Mouse (Mus musculus): ENCODE data around the gene Arnt2. TPM values are rescaled to one million over a fixed set of nuclear protein-coding genes. Genes with fewer than 3 reads are reported as not detected.

The Arnt2 gene
- polyA plus RNA-seq, 1 experiment from 2014 or later = 20.0 TPM

GRCm38 (mm10) chr7:84237655-84238054 lies 172.3 kb downstream of the Arnt2 start:
- Histone ChIP-seq H3K4me2 (no peak overlapping the region), H3K27me3 (no peaks in the 10 kb centered on the region), H3K27ac (peak overlapping the region; percentile 35; the same call in 1 of the 2 replicates), H3K4me3 (replicated peaks) (no peak overlapping the region), H3K36me3 (no peaks in the 10 kb centered on the region), H3K4me1 (replicated peaks) (peaks cover 7% of the 10 kb centered on the region; the same call in 1 of the 2 replicates), H3K9me3 (no peaks in the 10 kb centered on the region), H3K9ac (replicated peaks) (no peak overlapping the region)
- WGBS = 60% methylated on average over 4 of the region's 4 CpGs
- ATAC-seq (ENCODE audit: insufficient number of reproducible peaks, insufficient read depth, low FRiP score, low TSS enrichment, low read depth) = no peak; the same call in 1 of the 2 replicates

- Histone ChIP-seq H3K9ac (replicated peaks) (no peak overlapping the region), H3K4me3 (replicated peaks) (no peak overlapping the region)
- 41% methylated on average over 4 of the region's 4 CpGs for WGBS
These were observed 178.6 kb downstream of the Arnt2 start for GRCm38 (mm10) chr7:84231396-84231795.

GRCm38 (mm10) chr7:84227652-84228051 lies 182.3 kb downstream of the Arnt2 start:
- WGBS = 83% methylated on average over 1 of the region's 1 CpGs

More at GRCm38 (mm10) chr7:84231396-84231795, 178.6 kb downstream of the Arnt2 start:
- Histone ChIP-seq H3K4me1 (replicated peaks) (no peaks in the 10 kb centered on the region), H3K27ac (no peak overlapping the region), H3K4me2 (no peak overlapping the region), H3K36me3 (no peaks in the 10 kb centered on the region), H3K27me3 (no peaks in the 10 kb centered on the region), H3K9me3 (no peaks in the 10 kb centered on the region)
- no peak for ATAC-seq (ENCODE audit: insufficient number of reproducible peaks, insufficient read depth, low FRiP score, low TSS enrichment, low read depth)

GRCm38 (mm10) chr7:84226909-84227308 lies 183.1 kb downstream of the Arnt2 start:
- H3K4me3 ChIP-seq (replicated peaks) = no peak overlapping the region
- no peaks in the 10 kb centered on the region for H3K9me3 ChIP-seq
- H3K4me1 ChIP-seq (replicated peaks) = no peaks in the 10 kb centered on the region
- H3K4me2 ChIP-seq = no peak overlapping the region
- H3K27me3 ChIP-seq = no peaks in the 10 kb centered on the region
- H3K27ac ChIP-seq = no peak overlapping the region
- H3K36me3 ChIP-seq = no peaks in the 10 kb centered on the region
- WGBS = 83% methylated on average over 3 of the region's 3 CpGs
- ATAC-seq (ENCODE audit: insufficient number of reproducible peaks, insufficient read depth, low FRiP score, low TSS enrichment, low read depth) = no peak
- H3K9ac ChIP-seq (replicated peaks) = no peak overlapping the region

More at GRCm38 (mm10) chr7:84227652-84228051, 182.3 kb downstream of the Arnt2 start:
- no peaks in the 10 kb centered on the region for H3K27me3 ChIP-seq
- no peak overlapping the region for H3K4me2 ChIP-seq
- no peak for ATAC-seq (ENCODE audit: insufficient number of reproducible peaks, insufficient read depth, low FRiP score, low TSS enrichment, low read depth)
- H3K4me3 ChIP-seq (replicated peaks) = no peak overlapping the region
- H3K4me1 ChIP-seq (replicated peaks) = no peaks in the 10 kb centered on the region
- H3K27ac ChIP-seq = no peak overlapping the region
- no peaks in the 10 kb centered on the region for H3K9me3 ChIP-seq
- no peaks in the 10 kb centered on the region for H3K36me3 ChIP-seq
- H3K9ac ChIP-seq (replicated peaks) = no peak overlapping the region

GRCm38 (mm10) chr7:84212112-84212511 lies 197.9 kb downstream of the Arnt2 start:
- H3K27ac ChIP-seq = no peak overlapping the region
- H3K27me3 ChIP-seq = no peaks in the 10 kb centered on the region
- no peak overlapping the region for H3K4me3 ChIP-seq (replicated peaks)
- 64% methylated on average over 1 of the region's 1 CpGs for WGBS
- H3K9ac ChIP-seq (replicated peaks) = no peak overlapping the region
- ATAC-seq (ENCODE audit: insufficient number of reproducible peaks, insufficient read depth, low FRiP score, low TSS enrichment, low read depth) = no peak
- no peaks in the 10 kb centered on the region for H3K4me1 ChIP-seq (replicated peaks)
- no peaks in the 10 kb centered on the region for H3K36me3 ChIP-seq
- H3K4me2 ChIP-seq = no peak overlapping the region
- no peaks in the 10 kb centered on the region for H3K9me3 ChIP-seq

GRCm38 (mm10) chr7:84210585-84211291 lies 199.2 kb downstream of the Arnt2 start:
- H3K4me1 ChIP-seq (replicated peaks) = no peaks in the 10 kb centered on the region
- H3K27me3 ChIP-seq = no peaks in the 10 kb centered on the region
- no peak overlapping the region for H3K9ac ChIP-seq (replicated peaks)
- no peaks in the 10 kb centered on the region for H3K9me3 ChIP-seq
- H3K4me2 ChIP-seq = no peak overlapping the region
- WGBS = 76% methylated on average over 10 of the region's 10 CpGs
- ATAC-seq (ENCODE audit: insufficient number of reproducible peaks, insufficient read depth, low FRiP score, low TSS enrichment, low read depth) = no peak
- H3K4me3 ChIP-seq (replicated peaks) = no peak overlapping the region
- no peak overlapping the region for H3K27ac ChIP-seq
- H3K36me3 ChIP-seq = no peaks in the 10 kb centered on the region

GRCm38 (mm10) chr7:84203981-84204380 lies 206.0 kb downstream of the Arnt2 start:
- H3K9ac ChIP-seq (replicated peaks) = no peak overlapping the region
- ATAC-seq (ENCODE audit: insufficient number of reproducible peaks, insufficient read depth, low FRiP score, low TSS enrichment, low read depth) = no peak

GRCm38 (mm10) chr7:84201151-84202068 lies 208.6 kb downstream of the Arnt2 start:
- Histone ChIP-seq H3K4me1 (replicated peaks) (no peaks in the 10 kb centered on the region), H3K36me3 (no peaks in the 10 kb centered on the region), H3K4me3 (replicated peaks) (no peak overlapping the region), H3K9me3 (no peaks in the 10 kb centered on the region), H3K27ac (no peak overlapping the region), H3K4me2 (no peak overlapping the region), H3K27me3 (no peaks in the 10 kb centered on the region), H3K9ac (replicated peaks) (no peak overlapping the region)
- 87% methylated on average over 13 of the region's 13 CpGs for WGBS
- no peak for ATAC-seq (ENCODE audit: insufficient number of reproducible peaks, insufficient read depth, low FRiP score, low TSS enrichment, low read depth)

More at GRCm38 (mm10) chr7:84203981-84204380, 206.0 kb downstream of the Arnt2 start:
- Histone ChIP-seq H3K27ac (no peak overlapping the region), H3K4me3 (replicated peaks) (no peak overlapping the region), H3K4me2 (no peak overlapping the region), H3K27me3 (no peaks in the 10 kb centered on the region), H3K9me3 (no peaks in the 10 kb centered on the region), H3K36me3 (no peaks in the 10 kb centered on the region), H3K4me1 (replicated peaks) (no peaks in the 10 kb centered on the region)
- 58% methylated on average over 3 of the region's 3 CpGs for WGBS

- H3K4me2 ChIP-seq = no peak overlapping the region
- WGBS = 79% methylated on average over 6 of the region's 6 CpGs
- no peaks in the 10 kb centered on the region for H3K27me3 ChIP-seq
- no peaks in the 10 kb centered on the region for H3K36me3 ChIP-seq
- H3K4me1 ChIP-seq (replicated peaks) = no peaks in the 10 kb centered on the region
- no peaks in the 10 kb centered on the region for H3K9me3 ChIP-seq
- H3K27ac ChIP-seq = no peak overlapping the region
- no peak overlapping the region for H3K9ac ChIP-seq (replicated peaks)
- H3K4me3 ChIP-seq (replicated peaks) = no peak overlapping the region
- ATAC-seq (ENCODE audit: insufficient number of reproducible peaks, insufficient read depth, low FRiP score, low TSS enrichment, low read depth) = no peak
These were observed 212.6 kb downstream of the Arnt2 start for GRCm38 (mm10) chr7:84197208-84197860.
